Mouse (Mus musculus) T-helper 1 cell (primary cell): Measurements from ENCODE around the gene Smco4.
"Not testable (repeated sequence)": the region's sequence is repeated elsewhere in the genome, so short reads cannot be mapped to it uniquely, and the experiment has no call there.

Experiments
- in situ Hi-C: fragments of 300-600 bp; cut with MboI, MseI; formaldehyde crosslinking; loops from one replicate; pipeline ENCODE4 v1.15.1; 2025; ENCODE audit warnings: high pct_unique_total_duplicates

Gene Smco4

DNA sequence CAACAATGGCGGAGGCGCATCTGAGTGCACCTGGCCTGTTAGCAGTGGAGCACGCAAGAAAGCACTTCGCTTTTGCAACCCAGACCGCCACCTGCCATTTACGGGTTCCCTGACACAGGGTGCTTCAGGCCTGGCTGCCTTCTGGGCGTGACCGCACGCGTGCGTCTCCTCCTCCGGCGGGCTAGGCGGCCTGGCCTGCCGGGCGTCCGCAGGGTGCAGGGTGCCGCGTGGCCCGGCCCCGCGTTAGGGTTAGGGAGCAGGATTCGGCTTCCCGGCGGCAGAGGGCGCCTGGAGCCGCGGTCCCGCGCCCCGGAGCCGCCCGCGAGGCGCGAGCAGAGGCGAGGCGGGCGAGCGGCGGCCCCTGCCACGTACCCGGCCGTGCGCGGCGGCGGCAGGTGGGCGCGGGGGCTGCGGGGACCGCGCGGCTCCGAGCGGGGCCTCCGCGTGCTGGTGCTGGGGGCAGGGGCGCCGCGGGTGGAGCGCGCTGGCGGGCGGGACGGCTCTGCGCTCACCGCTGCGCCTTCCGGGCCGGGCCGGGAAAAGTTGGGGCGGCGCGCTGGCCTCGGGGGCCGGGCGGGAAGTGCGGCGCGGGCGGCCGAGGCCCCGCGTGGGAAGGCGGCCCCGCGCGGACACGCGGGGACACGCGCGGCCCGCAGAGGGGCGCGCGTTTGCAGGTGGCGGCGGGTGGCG, at the start of gene Smco4:
TSS of gene Smco4 (plus strand) at position 198 of the 690 bp plus-strand sequence.
- in situ Hi-C loops = no loop called here

DNA sequence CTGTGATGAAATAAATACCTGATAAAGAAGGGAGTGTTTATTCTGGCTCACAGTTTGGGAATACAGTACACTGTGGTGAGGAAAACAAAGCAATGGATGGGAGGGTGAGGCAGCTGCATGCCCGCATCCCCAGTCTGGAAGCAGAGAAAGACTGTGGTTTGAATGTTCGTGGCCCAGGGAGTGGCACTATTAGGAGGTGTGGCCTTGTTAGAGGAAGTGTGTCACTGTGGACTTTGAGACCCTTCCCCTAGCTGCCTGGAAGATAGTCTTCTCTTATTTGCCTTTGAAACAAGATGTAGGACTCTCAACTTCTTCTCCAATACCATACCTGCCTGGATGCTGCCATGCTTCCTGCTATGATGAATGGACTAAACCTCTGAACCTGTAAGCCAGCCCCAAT, 45.8 kb upstream of the Smco4 start:
- in situ Hi-C loops = no loop called here

DNA sequence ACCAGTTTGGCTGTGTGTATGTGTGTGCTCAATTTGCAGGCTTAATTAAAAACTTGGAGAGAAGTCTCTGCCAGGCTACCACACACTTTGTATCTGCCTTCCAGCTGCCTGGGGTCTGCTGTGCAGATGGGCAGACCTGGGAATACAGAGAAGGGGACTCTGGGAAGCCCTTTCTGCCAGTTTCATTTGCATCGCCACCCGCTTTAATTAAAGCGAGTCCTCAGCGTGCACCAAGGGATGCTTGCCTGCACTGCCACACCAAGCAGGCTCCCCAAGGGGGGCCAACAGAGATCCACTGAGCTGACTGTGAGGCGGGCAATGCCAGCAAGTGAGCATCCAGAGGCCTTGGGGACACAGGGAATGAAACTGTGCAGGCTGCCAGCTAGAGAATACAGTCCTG, 42.3 kb upstream of the Smco4 start:
- in situ Hi-C loops = no loop called here

DNA sequence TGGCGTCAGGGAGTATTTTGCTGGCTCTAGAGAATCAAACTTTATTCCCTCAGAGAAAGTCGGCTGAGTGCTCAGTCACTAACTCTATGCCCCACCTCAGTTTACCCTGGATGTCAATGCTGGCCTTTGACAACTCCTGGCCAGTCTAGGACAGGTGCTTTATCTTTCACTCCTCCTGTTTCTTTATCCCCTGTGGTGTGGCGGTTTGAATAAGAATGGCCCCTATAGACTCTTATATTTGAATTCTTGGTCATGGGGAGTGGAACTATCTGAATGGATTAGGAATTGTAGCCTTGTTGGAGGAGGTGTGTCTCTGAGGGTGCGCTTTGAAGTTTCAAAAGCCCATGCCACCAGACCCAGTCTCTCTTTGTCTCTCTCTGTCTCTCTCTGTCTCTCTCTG, 21.0 kb upstream of the Smco4 start:
- in situ Hi-C loops = no loop called here

DNA sequence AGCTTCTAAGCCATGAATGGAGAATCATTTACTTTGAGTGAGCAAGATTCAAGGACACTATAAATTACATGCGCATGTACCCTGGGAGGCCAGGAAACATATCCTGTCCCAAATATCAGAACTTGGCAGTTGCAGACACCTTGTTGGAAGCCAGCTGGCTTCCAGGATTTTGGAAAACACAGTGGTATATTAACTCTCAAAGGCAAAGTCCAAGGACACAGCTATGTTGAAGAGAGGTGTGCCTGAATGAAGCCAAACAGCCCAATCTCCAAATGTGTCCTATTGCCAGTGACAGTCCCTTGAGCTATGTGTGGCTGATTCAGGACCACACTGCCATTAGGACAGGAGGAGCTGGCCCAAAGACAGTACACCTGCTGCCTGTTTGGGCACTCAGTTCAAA, 20.0 kb upstream of the Smco4 start:
- in situ Hi-C loops = no loop called here

DNA sequence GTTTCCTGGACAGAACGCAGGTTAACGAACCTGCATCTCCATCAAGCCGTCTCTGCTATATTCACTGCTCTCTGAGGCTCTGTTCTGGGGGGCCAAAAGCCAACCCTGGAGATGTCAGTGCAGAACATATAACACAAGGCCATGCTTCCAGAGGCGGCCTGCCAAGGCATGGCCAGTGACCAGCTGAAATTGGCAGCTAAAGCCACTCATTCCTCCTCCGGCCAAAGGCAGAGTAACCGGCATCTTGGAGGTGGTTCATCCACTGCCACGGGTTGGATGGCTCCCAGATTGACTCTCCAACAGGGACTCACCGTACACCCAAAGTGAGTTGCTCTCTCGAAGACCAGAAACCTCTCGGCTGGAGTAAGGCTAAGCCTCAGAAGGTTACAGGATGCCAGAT, 15.7 kb upstream of the Smco4 start:
- in situ Hi-C loops = no loop called here

DNA sequence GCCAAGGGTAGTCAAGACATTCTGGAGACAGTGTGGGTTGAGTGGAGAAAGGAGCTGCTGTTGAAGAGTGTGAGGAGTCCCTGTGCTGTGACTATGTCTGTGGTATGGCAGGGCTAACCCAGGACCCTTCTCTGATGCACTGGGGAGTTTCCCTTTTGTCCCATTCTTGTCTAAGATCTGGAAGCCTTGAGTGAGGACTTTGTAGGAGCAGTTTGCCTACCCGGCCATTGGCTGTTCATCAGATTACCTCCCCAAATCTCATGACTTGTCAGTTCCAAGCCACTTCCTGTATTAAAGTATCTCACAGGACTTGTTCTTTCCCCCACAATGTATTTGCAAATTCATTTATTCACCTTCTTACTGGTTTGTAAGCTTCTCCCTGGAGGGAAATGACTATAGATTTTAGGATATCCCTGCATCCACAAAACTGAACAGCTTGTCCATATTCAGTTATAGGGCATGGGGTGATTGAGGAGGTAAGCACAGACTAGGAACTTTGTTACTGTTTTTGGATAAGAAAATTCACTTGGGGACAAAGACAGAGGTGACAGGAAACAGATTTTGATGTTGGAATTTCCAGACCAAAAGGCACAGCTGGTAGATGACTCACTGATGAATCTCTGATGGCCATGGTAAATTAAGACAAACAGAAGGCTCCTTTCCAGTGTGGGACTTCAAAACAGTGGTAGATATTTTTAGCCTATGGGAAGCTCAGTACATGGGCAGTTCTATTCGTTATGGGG, 5.4 kb upstream of the Smco4 start:
- in situ Hi-C loops = no loop called here

DNA sequence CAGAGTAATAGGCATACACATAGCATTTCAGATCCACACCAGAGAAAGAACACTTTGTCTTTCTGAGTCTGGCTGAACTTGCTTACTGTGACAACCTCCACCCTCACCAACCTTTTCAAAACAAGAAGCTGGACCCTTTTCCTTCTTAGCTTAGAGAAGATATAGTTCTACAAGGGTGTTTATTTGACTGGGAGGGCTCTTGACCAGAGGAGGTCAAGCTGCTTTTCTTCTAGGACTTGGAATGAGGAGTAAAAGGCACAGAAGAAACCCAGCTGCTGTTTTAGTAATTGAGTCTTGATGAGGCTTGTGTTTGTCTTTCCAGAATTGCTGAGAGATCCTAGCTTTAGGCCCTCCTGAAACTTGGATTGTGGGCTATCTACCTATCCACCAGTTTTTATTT, 3.9 kb upstream of the Smco4 start:
- in situ Hi-C loops = no loop called here

DNA sequence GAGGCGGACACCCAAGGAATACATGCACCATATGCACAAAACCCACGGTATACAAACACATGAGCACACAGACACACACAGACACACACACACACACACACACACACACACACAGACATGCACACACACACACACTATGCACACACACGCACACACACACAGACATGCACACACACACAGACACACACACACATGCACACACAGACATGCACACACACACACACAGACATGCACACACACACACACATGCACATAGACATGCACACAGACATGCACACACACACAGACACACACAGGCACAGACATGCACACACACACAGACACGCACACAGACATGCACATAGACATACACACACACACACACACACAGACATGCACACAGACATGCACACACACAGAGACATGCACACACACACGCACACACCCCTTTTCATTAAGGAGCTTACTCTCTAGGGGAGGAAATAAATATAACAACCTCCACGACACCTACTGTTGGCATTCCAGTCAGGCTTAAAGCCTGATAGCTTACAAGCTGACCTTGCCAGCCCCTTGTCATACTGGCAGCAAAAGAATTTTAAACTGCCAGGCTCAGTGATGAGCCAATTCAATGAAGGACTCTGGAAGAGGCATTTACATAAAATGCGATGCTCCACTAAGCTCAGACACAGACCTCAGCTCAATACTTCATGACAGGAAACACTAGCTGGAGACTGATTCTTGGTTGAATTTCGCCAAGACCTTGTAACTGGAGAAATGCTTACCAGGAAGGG, 2.7 kb upstream of the Smco4 start:
- in situ Hi-C loops = no loop called here

DNA sequence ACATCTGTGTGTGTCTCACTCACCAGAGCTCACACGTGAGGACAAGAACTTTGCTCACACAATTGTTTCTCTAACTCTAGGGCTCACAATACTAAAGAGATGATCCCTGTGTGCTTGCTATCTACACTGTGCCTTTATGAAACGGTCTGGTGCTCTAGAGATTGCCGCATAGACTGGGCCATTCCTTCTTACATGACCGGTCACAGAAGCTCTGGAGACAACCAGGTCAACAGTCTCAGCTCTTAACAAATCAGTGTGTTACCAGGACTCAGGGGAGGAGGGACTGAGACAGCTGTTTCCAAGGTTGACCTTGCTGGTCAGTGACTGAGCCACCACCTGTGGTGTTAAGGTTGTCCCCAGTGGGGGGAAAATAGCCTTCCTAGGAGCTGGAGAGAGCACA, 1.5 kb upstream of the Smco4 start:
- in situ Hi-C loops = no loop called here

DNA sequence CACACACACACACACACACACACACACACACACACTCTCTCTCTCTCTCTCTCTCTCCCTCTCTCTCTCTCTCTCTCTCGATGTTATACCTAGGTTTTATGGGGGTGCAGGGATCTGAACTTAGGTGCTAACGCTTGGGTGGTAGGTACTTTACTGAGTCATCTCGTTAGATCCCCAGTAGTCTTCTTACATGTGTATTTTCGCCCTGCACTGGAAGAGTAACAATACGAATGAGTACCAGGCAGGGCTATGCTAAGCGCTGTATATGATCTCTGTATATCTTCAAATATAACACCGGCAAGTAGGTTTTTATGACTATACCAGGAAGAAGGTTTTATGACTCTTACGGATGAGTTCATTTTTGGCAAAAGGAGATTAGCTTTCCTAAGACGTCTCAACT, 831 bp upstream of the Smco4 start:
- in situ Hi-C loops = no loop called here

DNA sequence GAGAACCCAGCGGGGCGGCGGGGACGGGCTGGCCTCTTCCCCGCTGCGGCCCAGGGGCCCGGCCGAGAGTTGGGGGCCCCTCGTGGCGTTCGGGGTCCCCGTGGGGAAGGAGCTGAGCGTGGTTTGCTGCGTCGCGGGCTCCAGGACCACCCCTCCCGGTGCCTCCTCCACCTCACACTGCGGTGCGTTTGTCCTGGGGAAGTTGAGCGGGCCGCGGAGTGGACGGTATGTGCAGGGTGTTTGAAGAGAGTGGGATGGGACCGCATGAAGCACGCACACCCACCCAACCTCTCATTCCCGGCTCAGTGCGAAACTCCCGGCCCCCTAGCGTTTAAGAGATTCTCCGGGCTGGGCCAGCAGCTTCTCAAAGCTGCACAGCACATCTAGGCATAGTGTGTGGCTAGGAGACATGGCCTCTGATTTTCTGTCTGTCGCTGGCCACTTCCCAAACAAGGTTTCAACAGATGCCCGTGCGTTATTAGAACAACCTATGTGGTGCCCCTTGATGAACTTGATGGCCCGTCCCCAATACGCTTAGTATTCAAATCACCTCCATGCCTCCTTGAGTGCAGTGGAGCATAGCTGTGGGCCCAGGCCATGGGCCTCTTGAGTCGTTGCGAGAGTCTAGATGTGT, 810 bp downstream of the Smco4 start:
- in situ Hi-C loops = no loop called here

DNA sequence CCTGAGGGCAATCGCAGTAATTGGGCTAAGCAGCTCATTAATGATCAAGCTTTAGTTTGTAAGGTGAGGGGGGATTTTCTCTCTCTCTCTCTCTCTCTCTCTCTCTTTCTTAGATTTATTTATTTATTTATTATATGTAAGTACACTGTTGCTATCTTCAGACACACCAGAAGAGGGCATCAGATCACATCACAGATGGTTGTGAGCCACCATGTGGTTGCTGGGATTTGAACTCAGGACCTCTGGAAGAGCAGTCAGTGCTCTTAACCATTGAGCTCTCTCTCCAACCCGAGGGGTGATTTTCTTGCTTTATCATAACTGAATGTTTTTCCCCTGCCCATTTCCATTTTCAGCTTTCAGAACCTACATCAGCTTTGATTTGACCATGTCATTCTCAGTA, 2.0 kb downstream of the Smco4 start:
- in situ Hi-C loops = not testable (repeated sequence)

DNA sequence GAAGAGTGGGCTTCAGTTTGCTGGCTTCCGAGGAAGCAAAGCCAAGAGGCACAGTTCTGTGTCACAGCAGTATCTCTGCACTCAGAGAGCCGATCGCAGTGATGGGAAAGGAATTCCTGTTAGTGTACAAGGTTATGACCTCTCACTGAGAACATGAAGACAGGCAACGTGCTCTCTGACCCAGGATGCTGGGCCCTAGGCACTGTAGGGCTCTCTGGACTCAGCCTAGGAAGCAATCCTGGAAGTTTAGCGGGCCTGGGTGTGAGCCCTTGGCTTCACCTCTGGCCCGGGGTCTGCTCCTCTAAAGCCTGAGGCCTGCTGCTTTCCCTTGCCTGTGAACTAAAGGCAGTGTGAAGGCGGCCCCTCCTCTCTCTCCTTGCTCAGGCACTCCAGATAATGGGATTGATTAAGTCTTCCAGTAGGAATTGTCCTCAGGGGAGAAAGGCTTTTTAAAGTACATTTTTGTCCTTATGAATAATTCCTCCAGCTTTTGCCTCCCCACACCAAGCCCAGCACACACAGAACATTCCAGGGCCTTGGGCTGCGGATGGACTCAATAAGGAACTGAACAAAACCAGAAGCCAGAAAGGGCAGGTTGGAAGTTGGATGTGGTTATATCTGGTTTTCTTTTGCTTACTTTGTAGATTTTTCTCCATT, 2.8 kb downstream of the Smco4 start:
- in situ Hi-C loops = no loop called here

DNA sequence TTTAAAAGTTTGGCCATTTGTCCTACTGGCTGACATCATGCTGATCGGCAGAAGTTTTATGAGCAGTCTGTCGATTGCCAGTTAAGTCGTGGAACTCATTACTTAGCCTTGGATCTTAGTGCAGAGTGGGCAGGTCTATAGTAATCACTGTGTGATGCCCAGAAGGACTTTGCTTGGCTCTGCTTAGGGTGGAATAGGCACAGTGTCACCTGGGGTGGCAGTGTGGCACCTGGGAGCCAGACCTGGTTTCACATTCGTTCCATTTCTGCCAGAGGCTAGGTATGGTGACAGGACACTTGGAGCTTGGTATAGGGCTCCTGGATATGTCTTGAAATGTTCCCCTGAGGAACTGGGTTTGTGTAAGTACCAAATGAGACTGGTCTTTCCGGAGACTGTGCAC, 6.8 kb downstream of the Smco4 start:
- in situ Hi-C loops = loop anchor here (5.0 kb wide), 1 partner anchor 143 kb away; the partner anchor contains the start of gene Cep295

DNA sequence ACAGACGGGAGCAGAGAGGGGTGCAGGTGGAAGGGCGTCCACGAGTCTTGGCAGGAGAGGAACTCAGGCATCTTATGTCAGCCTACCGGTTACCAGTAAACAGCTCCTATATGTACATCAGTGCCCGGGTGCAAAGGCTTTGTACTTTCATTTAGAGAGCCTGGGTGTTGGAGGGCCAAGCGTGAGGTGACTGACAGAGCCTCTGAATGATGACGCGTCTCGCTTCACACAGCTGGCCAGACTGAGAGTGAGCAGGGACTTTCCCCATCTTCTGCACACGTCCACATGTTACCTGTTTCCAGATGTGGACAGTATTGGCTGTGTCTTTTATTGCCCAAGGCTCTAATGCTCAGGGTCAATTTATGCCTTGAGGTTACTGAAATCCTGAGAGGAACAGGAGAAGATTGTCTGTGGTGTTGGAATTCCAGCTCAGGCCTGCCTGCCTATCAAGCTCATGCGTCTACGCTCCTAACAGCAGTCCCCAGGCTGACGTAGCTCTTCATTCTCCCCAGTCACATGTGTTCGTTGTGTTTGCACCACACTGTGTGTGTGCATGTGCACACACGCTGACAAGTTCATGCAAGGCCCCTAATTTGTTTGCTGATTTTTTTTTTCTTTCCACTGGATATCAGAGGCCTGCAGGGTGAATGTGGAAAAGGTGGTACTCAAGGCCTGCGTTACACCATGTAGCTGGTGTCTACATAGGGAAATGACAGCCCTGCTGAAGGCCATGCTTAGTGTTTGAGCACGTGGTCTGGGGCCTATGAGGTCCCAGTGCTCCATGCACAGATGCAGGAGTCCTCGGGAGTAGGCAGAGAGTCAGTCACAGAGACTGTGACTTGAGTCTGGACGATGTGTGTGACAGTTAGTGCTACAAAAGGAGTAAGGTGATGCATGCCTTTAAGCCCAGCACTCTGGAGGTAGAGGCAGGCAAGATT, 8.4 kb downstream of the Smco4 start:
- in situ Hi-C loops = loop anchor here (5.0 kb wide), 1 partner anchor 144 kb away; the partner anchor contains the start of gene Cep295

DNA sequence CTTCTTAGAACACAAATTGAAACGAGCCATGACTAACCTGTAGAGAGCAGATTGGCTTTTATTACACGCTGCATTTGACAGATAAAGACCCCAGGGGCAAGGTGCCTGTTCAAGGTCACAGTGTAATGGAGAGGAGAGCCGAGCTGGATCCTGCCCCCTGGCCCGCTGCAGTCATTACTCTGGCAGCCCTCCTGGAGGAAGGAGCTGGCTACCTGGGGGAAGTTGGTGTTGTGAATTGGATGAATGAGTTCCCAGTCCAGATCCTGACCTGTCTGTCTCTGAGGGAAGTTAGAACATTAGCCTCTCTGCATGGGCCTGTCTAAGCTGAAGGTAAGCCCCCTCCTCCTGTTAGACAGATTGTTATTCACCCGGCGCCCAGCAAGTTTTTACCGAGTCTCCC, 9.2 kb downstream of the Smco4 start:
- in situ Hi-C loops = loop anchor here (5.0 kb wide), 1 partner anchor 145 kb away; the partner anchor contains the start of gene Cep295

DNA sequence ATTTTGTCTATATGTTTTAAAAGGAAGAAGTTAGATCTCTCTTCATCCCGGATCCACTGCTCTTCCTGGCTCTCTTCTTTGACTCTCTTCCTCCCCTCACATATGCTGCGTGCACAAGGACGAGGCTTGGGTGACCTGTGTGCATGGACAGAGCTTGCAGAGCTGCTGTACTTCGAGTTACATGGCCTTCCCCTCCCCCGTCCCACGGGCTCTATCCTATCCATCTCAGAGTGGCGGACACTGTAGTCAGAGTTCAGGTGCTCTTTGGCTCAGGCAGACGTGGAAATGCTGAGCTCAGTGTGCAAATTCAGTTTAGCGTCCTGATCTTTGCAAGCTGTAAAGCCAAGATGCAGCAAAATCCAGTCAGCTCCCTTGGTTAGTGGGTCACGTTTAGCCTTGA, 10.1 kb downstream of the Smco4 start:
- in situ Hi-C loops = loop anchor here (5.0 kb wide), 1 partner anchor 146 kb away; the partner anchor contains the start of gene Cep295

DNA sequence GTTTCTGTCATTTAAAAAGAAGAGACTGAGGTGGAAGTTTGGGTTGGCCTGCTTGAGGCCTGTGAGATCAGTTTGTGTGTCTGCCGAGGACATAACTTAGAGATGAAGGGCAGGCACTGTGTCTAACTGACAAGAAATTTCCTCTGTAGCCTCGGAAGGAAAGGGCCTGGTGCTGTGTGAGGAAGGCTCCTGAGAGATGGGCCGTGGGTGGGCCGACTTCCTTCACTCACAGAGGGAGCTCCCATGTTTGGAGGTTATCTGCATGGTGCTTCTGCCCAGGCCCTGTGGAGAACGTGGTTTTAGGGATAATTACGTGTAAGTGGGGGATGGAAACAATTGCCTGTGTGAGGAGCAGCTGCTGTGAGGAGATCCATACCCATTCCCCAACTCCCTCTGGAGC, 10.6 kb downstream of the Smco4 start:
- in situ Hi-C loops = loop anchor here (5.0 kb wide), 1 partner anchor 147 kb away; the partner anchor contains the start of gene Cep295

DNA sequence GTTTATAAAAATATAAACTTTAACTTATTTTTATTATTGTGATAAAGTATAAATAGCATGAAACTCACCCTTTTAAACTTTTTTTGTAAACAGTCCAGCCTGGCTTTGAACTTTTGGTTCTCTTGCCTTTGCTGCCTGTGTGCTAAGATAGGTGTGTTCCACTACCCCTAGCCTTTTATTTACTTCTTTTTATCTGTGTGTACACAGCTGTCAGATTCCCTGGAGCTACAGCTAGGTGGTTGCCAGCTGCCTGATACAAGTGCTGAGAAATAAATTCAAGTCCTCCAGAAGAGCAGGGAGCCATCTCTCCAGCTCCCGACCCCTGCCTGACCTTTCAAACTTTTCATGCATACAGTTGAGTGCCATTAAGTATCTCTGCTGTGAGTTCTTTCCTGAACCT, 12.1 kb downstream of the Smco4 start:
- in situ Hi-C loops = no loop called here
